Mouse (Mus musculus) embryonic facial prominence, embryonic 10.5 days (tissue): ENCODE measurements around the gene Nfix. TPM values are rescaled to one million over a fixed set of nuclear protein-coding genes. Genes with fewer than 3 reads are reported as not detected.

Source experiments
- DNase-seq: peaks from one replicate; pipeline ENCODE4 v3.0.0-alpha.2; 2017; ENCODE audit warnings: low spot score
- H3K27ac ChIP-seq: fragments of 300-500 bp; sonication (generic); replicated peaks from 2 replicates; pipeline ENCODE4 v1.5.1; 2016; ENCODE audit warnings: mild to moderate bottlenecking
- H3K27me3 ChIP-seq: fragments of 300-500 bp; sonication (generic); replicated peaks from 2 replicates; pipeline ENCODE4 v1.6.1; 2016; ENCODE audit warnings: low read depth, mild to moderate bottlenecking; ENCODE audit not compliant: poor library complexity, severe bottlenecking
- H3K36me3 ChIP-seq: fragments of 300-500 bp; sonication (generic); replicated peaks from 2 replicates; pipeline ENCODE4 v1.6.1; 2016; ENCODE audit warnings: mild to moderate bottlenecking, moderate library complexity
- H3K4me1 ChIP-seq: fragments of 300-500 bp; sonication (generic); 2 replicates; pipeline ENCODE4 v1.6.1; 2016
- H3K4me3 ChIP-seq: fragments of 300-500 bp; sonication (generic); 2 replicates; pipeline ENCODE4 v1.5.1; 2016; ENCODE audit warnings: mild to moderate bottlenecking, moderate library complexity
- H3K9me3 ChIP-seq: fragments of 300-500 bp; sonication (generic); 2 replicates; pipeline ENCODE4 v1.6.1; 2016; ENCODE audit warnings: mild to moderate bottlenecking
- WGBS: fragments of 180-500 bp; shearing (Covaris S2); methylation state at CpG from one replicate; pipeline ENCODE4 v1.1.7; 2016; 5-methylcytosine and 5-hydroxymethylcytosine counted together
- polyA plus RNA-seq: library from polyadenylated mRNA; unstranded; fragments of >200 nt; fragmentation: Nextera tagmentation; extraction: Ambion mirVana; gene quantifications from 2 replicates; pipeline ENCODE4 v1.2.1, GENCODE M21; 2016

Nfix gene
- polyA plus RNA-seq, 1 experiment from 2014 or later = 0.77 TPM

- peaks cover 14% of the 10 kb centered on the region for H3K4me1 ChIP-seq
- H3K27ac ChIP-seq = no peak overlapping the region
- peaks cover 100% of the 10 kb centered on the region for H3K27me3 ChIP-seq
- H3K36me3 ChIP-seq = no peaks in the 10 kb centered on the region
- 5% methylated on average over 11 of the region's 11 CpGs for WGBS
- no peak for DNase-seq
- H3K9me3 ChIP-seq = no peaks in the 10 kb centered on the region
- no peak overlapping the region for H3K4me3 ChIP-seq
These were observed 11.2 kb downstream of the Nfix start for GRCm38 (mm10) chr8:84788896-84789295.

- no peaks in the 10 kb centered on the region for H3K9me3 ChIP-seq
- no peak overlapping the region for H3K4me3 ChIP-seq
- 3% methylated on average over 14 of the region's 14 CpGs for WGBS
- no peak overlapping the region for H3K27ac ChIP-seq
- H3K27me3 ChIP-seq = peaks cover 100% of the 10 kb centered on the region
- peaks cover 13% of the 10 kb centered on the region for H3K4me1 ChIP-seq
- no peaks in the 10 kb centered on the region for H3K36me3 ChIP-seq
- no peak for DNase-seq
These were observed 12.4 kb downstream of the Nfix start for GRCm38 (mm10) chr8:84787523-84788302.

GRCm38 (mm10) chr8:84786801-84787467 lies 13.2 kb downstream of the Nfix start:
- H3K9me3 ChIP-seq = no peaks in the 10 kb centered on the region
- no peak for DNase-seq
- H3K27ac ChIP-seq = no peak overlapping the region
- H3K36me3 ChIP-seq = no peaks in the 10 kb centered on the region
- WGBS = 2% methylated on average over 11 of the region's 11 CpGs
- H3K27me3 ChIP-seq = peaks cover 100% of the 10 kb centered on the region
- peaks cover 13% of the 10 kb centered on the region for H3K4me1 ChIP-seq
- no peak overlapping the region for H3K4me3 ChIP-seq

- Histone ChIP-seq H3K4me1 (peaks cover 13% of the 10 kb centered on the region), H3K4me3 (no peak overlapping the region), H3K27me3 (peaks cover 100% of the 10 kb centered on the region), H3K27ac (no peak overlapping the region), H3K9me3 (no peaks in the 10 kb centered on the region), H3K36me3 (no peaks in the 10 kb centered on the region)
- DNase-seq = peak; percentile 50
- WGBS = under 1% methylated on average over 38 of the region's 38 CpGs
These were observed 14.1 kb downstream of the Nfix start for GRCm38 (mm10) chr8:84785756-84786677.

- Histone ChIP-seq H3K27ac (no peak overlapping the region), H3K4me3 (no peak overlapping the region), H3K36me3 (no peaks in the 10 kb centered on the region), H3K27me3 (peaks cover 100% of the 10 kb centered on the region), H3K4me1 (peaks cover 13% of the 10 kb centered on the region), H3K9me3 (no peaks in the 10 kb centered on the region)
- under 1% methylated on average over 11 of the region's 11 CpGs for WGBS
- no peak for DNase-seq
These were observed 14.7 kb downstream of the Nfix start for GRCm38 (mm10) chr8:84785506-84785755.

GRCm38 (mm10) chr8:84784681-84785505 lies 15.3 kb downstream of the Nfix start:
- Histone ChIP-seq H3K27me3 (peaks cover 100% of the 10 kb centered on the region), H3K27ac (no peak overlapping the region; the same call in 1 of the 2 replicates), H3K9me3 (no peaks in the 10 kb centered on the region), H3K36me3 (no peaks in the 10 kb centered on the region), H3K4me1 (peaks cover 13% of the 10 kb centered on the region), H3K4me3 (no peak overlapping the region)
- peak; percentile 58 for DNase-seq
- under 1% methylated on average over 48 of the region's 48 CpGs for WGBS

- H3K27ac ChIP-seq = no peak overlapping the region
- H3K36me3 ChIP-seq = no peaks in the 10 kb centered on the region
- peaks cover 100% of the 10 kb centered on the region for H3K27me3 ChIP-seq
- no peaks in the 10 kb centered on the region for H3K9me3 ChIP-seq
- H3K4me3 ChIP-seq = no peak overlapping the region
- under 1% methylated on average over 33 of the region's 33 CpGs for WGBS
- peak; percentile 61 for DNase-seq
- H3K4me1 ChIP-seq = peaks cover 13% of the 10 kb centered on the region
These were observed 16.1 kb downstream of the Nfix start for GRCm38 (mm10) chr8:84783919-84784581.

- Histone ChIP-seq H3K4me1 (peaks cover 13% of the 10 kb centered on the region), H3K27me3 (peaks cover 100% of the 10 kb centered on the region), H3K27ac (no peak overlapping the region), H3K36me3 (no peaks in the 10 kb centered on the region), H3K9me3 (no peaks in the 10 kb centered on the region), H3K4me3 (no peak overlapping the region)
- 1% methylated on average over 11 of the region's 11 CpGs for WGBS
- DNase-seq = peak; percentile 46
These were observed 16.8 kb downstream of the Nfix start for GRCm38 (mm10) chr8:84783198-84783918.

- no peaks in the 10 kb centered on the region for H3K9me3 ChIP-seq
- peaks cover 13% of the 10 kb centered on the region for H3K4me1 ChIP-seq
- H3K36me3 ChIP-seq = no peaks in the 10 kb centered on the region
- peak; percentile 49 for DNase-seq
- H3K4me3 ChIP-seq = no peak overlapping the region
- 2% methylated on average over 10 of the region's 10 CpGs for WGBS
- no peak overlapping the region for H3K27ac ChIP-seq
- peaks cover 100% of the 10 kb centered on the region for H3K27me3 ChIP-seq
These were observed 17.5 kb downstream of the Nfix start for GRCm38 (mm10) chr8:84782680-84783079.

- Histone ChIP-seq H3K27ac (no peak overlapping the region), H3K4me1 (peaks cover 13% of the 10 kb centered on the region), H3K9me3 (no peaks in the 10 kb centered on the region), H3K4me3 (no peak overlapping the region), H3K36me3 (no peaks in the 10 kb centered on the region), H3K27me3 (peaks cover 100% of the 10 kb centered on the region)
- DNase-seq = no peak
- WGBS = 1% methylated on average over 5 of the region's 5 CpGs
These were observed 18.2 kb downstream of the Nfix start for GRCm38 (mm10) chr8:84781686-84782505.
